Mouse (Mus musculus) heart, adult 8-10 months (tissue): Measurements from ENCODE around the gene Sh3pxd2b. TPM values are rescaled to one million over a fixed set of nuclear protein-coding genes. Genes with fewer than 3 reads are reported as not detected.

Source experiments
- DNase-seq: peaks from one replicate; pipeline ENCODE4 v3.0.0; 2022; ENCODE audit warnings: low spot score
- total RNA-seq, 4 experiments: library from RNA; stranded (reverse); gene quantifications; 2 replicates each; pipeline ENCODE4 v1.2.4; 2022

Gene Sh3pxd2b
- total RNA-seq, 4 experiments from 2014 or later, result 2.3 to 4.9 (median 3.3) TPM

GRCm38 (mm10) chr11:32340476-32341473, 6.8 kb upstream of the Sh3pxd2b start:
- DNase-seq, result no peak

GRCm38 (mm10) chr11:32342770-32343191, 4.8 kb upstream of the Sh3pxd2b start:
- DNase-seq, result no peak

- DNase-seq, result no peak
Measured at GRCm38 (mm10) chr11:32343350-32343749, 4.3 kb upstream of the Sh3pxd2b start.

GRCm38 (mm10) chr11:32345504-32346297, 1.9 kb upstream of the Sh3pxd2b start:
- no peak for DNase-seq

GRCm38 (mm10) chr11:32347264-32347606, 385 bp upstream of the Sh3pxd2b start:
- no peak for DNase-seq

- DNase-seq, result no peak
Measured at GRCm38 (mm10) chr11:32348433-32349283, 1.0 kb downstream of the Sh3pxd2b start.

- DNase-seq, result no peak
Measured at GRCm38 (mm10) chr11:32349284-32349953, 1.8 kb downstream of the Sh3pxd2b start.

- no peak for DNase-seq
Measured at GRCm38 (mm10) chr11:32352946-32353345, 5.3 kb downstream of the Sh3pxd2b start.

- DNase-seq, result no peak
Measured at GRCm38 (mm10) chr11:32355377-32355776, 7.8 kb downstream of the Sh3pxd2b start.

- peak; percentile 85 for DNase-seq
Measured at GRCm38 (mm10) chr11:32357686-32358085, 10.1 kb downstream of the Sh3pxd2b start.

GRCm38 (mm10) chr11:32358399-32358798, 10.8 kb downstream of the Sh3pxd2b start:
- no peak for DNase-seq

- DNase-seq, result no peak
Measured at GRCm38 (mm10) chr11:32359566-32359965, 11.9 kb downstream of the Sh3pxd2b start.

GRCm38 (mm10) chr11:32361774-32362173, 14.2 kb downstream of the Sh3pxd2b start:
- no peak for DNase-seq

GRCm38 (mm10) chr11:32363188-32363587, 15.6 kb downstream of the Sh3pxd2b start:
- no peak for DNase-seq

GRCm38 (mm10) chr11:32363610-32364220, 16.1 kb downstream of the Sh3pxd2b start:
- no peak for DNase-seq

- peak; percentile 55 for DNase-seq
Measured at GRCm38 (mm10) chr11:32364375-32364774, 16.8 kb downstream of the Sh3pxd2b start.

- DNase-seq, result no peak
Measured at GRCm38 (mm10) chr11:32365498-32365897, 17.9 kb downstream of the Sh3pxd2b start.

- DNase-seq, result no peak
Measured at GRCm38 (mm10) chr11:32367056-32367455, 19.4 kb downstream of the Sh3pxd2b start.

GRCm38 (mm10) chr11:32368986-32369385, 21.4 kb downstream of the Sh3pxd2b start:
- no peak for DNase-seq

- no peak for DNase-seq
Measured at GRCm38 (mm10) chr11:32370881-32371280, 23.3 kb downstream of the Sh3pxd2b start.
